Mouse (Mus musculus) cerebellum, postnatal 36 days (tissue): ENCODE data around the gene Dnajc25.

Source experiments
- DNase-seq, 2 experiments: peaks; one replicate each; pipeline ENCODE4 v3.0.0; 2021 to 2022; ENCODE audit warnings: mixed read lengths in 2 of 2

The Dnajc25 gene

GRCm38 (mm10) chr4:58994762-58995161 is at the start of gene Dnajc25:
Gene Dnajc25, plus strand, starts transcription at chr4:58995062.
- no peak for DNase-seq

- no peak for DNase-seq
Observed at GRCm38 (mm10) chr4:58948391-58948790, 46.5 kb upstream of the Dnajc25 start.

GRCm38 (mm10) chr4:58952630-58953029 is 42.2 kb upstream of the Dnajc25 start:
- no peak for DNase-seq

- DNase-seq = no peak
Observed at GRCm38 (mm10) chr4:58961719-58962118, 33.1 kb upstream of the Dnajc25 start.

- DNase-seq = no peak
Observed at GRCm38 (mm10) chr4:58963271-58963670, 31.6 kb upstream of the Dnajc25 start.

- DNase-seq = no peak
Observed at GRCm38 (mm10) chr4:58965136-58965535, 29.7 kb upstream of the Dnajc25 start.

GRCm38 (mm10) chr4:58970678-58971077 is 24.2 kb upstream of the Dnajc25 start:
- no peak for DNase-seq

- DNase-seq = no peak
Observed at GRCm38 (mm10) chr4:58975711-58976110, 19.2 kb upstream of the Dnajc25 start.

- no peak for DNase-seq
Observed at GRCm38 (mm10) chr4:58981421-58981820, 13.4 kb upstream of the Dnajc25 start.

GRCm38 (mm10) chr4:58982806-58983205 is 12.1 kb upstream of the Dnajc25 start:
- DNase-seq = no peak

GRCm38 (mm10) chr4:58985157-58985648 is 9.7 kb upstream of the Dnajc25 start:
- DNase-seq = peak; percentile 74 to 78

GRCm38 (mm10) chr4:58986540-58987190 is 8.2 kb upstream of the Dnajc25 start, which contains the start of gene Ptgr1:
Gene Ptgr1, minus strand, starts transcription at chr4:58987119.
- DNase-seq = peak; percentile 74 to 77

GRCm38 (mm10) chr4:58989303-58989898 is 5.5 kb upstream of the Dnajc25 start:
- no peak for DNase-seq

GRCm38 (mm10) chr4:58990609-58991434 is 4.0 kb upstream of the Dnajc25 start:
- DNase-seq = no peak

- DNase-seq = no peak
Observed at GRCm38 (mm10) chr4:58992195-58992594, 2.7 kb upstream of the Dnajc25 start.

- DNase-seq = no peak
Observed at GRCm38 (mm10) chr4:58995251-58995693, 410 bp downstream of the Dnajc25 start.

- no peak for DNase-seq
Observed at GRCm38 (mm10) chr4:58997081-58997480, 2.2 kb downstream of the Dnajc25 start.

GRCm38 (mm10) chr4:58998688-58999087 is 3.8 kb downstream of the Dnajc25 start:
- no peak for DNase-seq

GRCm38 (mm10) chr4:58999686-59000085 is 4.8 kb downstream of the Dnajc25 start:
- peak; percentile 73 to 80 for DNase-seq

GRCm38 (mm10) chr4:59000614-59001013 is 5.8 kb downstream of the Dnajc25 start:
- peak in 1 of 2 experiments; percentile 21 for DNase-seq

GRCm38 (mm10) chr4:59002948-59003805 is 8.3 kb downstream of the Dnajc25 start, which contains the start of gene Gm20503:
Gene Gm20503, plus strand, starts transcription at chr4:59003210.
- peak; percentile 87 to 92 for DNase-seq

- DNase-seq = no peak
Observed at GRCm38 (mm10) chr4:59003806-59004200, 8.9 kb downstream of the Dnajc25 start.
